Mouse (Mus musculus) ES-E14 (cell line): ENCODE data around the gene Vbp1. TPM values are rescaled to one million over a fixed set of nuclear protein-coding genes. Genes with fewer than 3 reads are reported as not detected.
"Not testable (repeated sequence)": the region's sequence is repeated elsewhere in the genome, so short reads cannot be mapped to it uniquely, and the experiment has no call there.

ENCODE experiments used
- DNase-seq: peaks from one replicate; pipeline ENCODE4 v3.0.0-alpha.2; 2013; ENCODE audit warnings: low read depth, low spot score
- H3K27ac ChIP-seq: 2 replicates; pipeline ENCODE4 v1.5.1; 2012; ENCODE audit warnings: low read depth, mild to moderate bottlenecking, low read length, moderate library complexity, mixed read lengths; ENCODE audit not compliant: poor library complexity, insufficient read depth, severe bottlenecking
- H3K36me3 ChIP-seq: 2 replicates; pipeline ENCODE4 v1.6.1; 2012; ENCODE audit warnings: mild to moderate bottlenecking, low read length, moderate library complexity, mixed read lengths; ENCODE audit not compliant: control insufficient read depth, poor library complexity, insufficient read depth, severe bottlenecking
- H3K4me1 ChIP-seq, 2 experiments: fragments of 150-350 bp in 1 of 2; sonication (generic) in 1 of 2; 2 replicates each; pipeline ENCODE4 v1.6.1; 2012; ENCODE audit warnings: low read length in 2 of 2, mild to moderate bottlenecking in 1 of 2, mixed read lengths in 1 of 2; ENCODE audit not compliant: control insufficient read depth in 2 of 2, insufficient read depth in 2 of 2, poor library complexity in 1 of 2
- H3K4me3 ChIP-seq, 2 experiments: fragments of 150-350 bp in 1 of 2; sonication (generic) in 1 of 2; 2 replicates each; pipeline ENCODE4 v1.5.1; 2012; ENCODE audit warnings: low read length in 2 of 2, low read depth in 1 of 2, mild to moderate bottlenecking in 1 of 2, mixed read lengths in 1 of 2; ENCODE audit not compliant: insufficient read depth in 1 of 2, poor library complexity in 1 of 2, severe bottlenecking in 1 of 2
- H3K9ac ChIP-seq: 2 replicates; pipeline ENCODE4 v1.6.1; 2012; ENCODE audit warnings: low read depth, mild to moderate bottlenecking, low read length, mixed read lengths; ENCODE audit not compliant: poor library complexity, insufficient read depth, severe bottlenecking
- H3K9me3 ChIP-seq: fragments of 150-350 bp; sonication (generic); 2 replicates; pipeline ENCODE4 v1.6.1; 2012; ENCODE audit warnings: low read depth, mild to moderate bottlenecking, low read length; ENCODE audit not compliant: control insufficient read depth, insufficient read depth
- CHD2 ChIP-seq: IDR thresholded peaks from 2 replicates; pipeline ENCODE4 v1.6.1; 2014; ENCODE audit warnings: mild to moderate bottlenecking, low read depth, low read length, inconsistent platforms
- HCFC1 ChIP-seq: IDR thresholded peaks from 2 replicates; pipeline ENCODE4 v1.6.1; 2012; ENCODE audit warnings: low read length, inconsistent platforms, borderline replicate concordance; ENCODE audit not compliant: insufficient read depth
- MAFK ChIP-seq: IDR thresholded peaks from 2 replicates; pipeline ENCODE4 v1.6.1; 2014; ENCODE audit warnings: mild to moderate bottlenecking, low read depth, low read length, inconsistent platforms; ENCODE audit not compliant: insufficient read depth
- ZC3H11A ChIP-seq: IDR thresholded peaks from 2 replicates; pipeline ENCODE4 v1.6.1; 2012; ENCODE audit warnings: low read depth, mild to moderate bottlenecking, inconsistent platforms, low read length, borderline replicate concordance
- ZNF384 ChIP-seq: IDR thresholded peaks from 2 replicates; pipeline ENCODE4 v1.6.1; 2012; ENCODE audit warnings: low read depth, low read length, inconsistent platforms
- in situ Hi-C, 2 experiments: fragments of 600-800 bp; cut with MboI; formaldehyde crosslinking; loops; one replicate each; pipeline ENCODE4 v1.15.1; 2025; ENCODE audit warnings: low sequenced_read_pairs in 2 of 2, inconsistent platforms in 1 of 2; ENCODE audit not compliant: unreplicated experiment in 2 of 2
- total RNA-seq: library from RNA; depleted of rRNA; stranded (reverse); fragments of 300-350 nt; gene quantifications from 2 replicates; pipeline ENCODE4 v1.2.3, GENCODE M21; 2012; rRNA removed

Vbp1 gene
- 53.9 and 85.0 TPM in 2 replicates for total RNA-seq

- peak; percentile 81 for DNase-seq
- H3K9me3 ChIP-seq: no peaks in the 10 kb centered on the region
- peak within 1 kb of the TSS; percentile 77 to 100 for H3K4me3 ChIP-seq
- in situ Hi-C loops: no loop called here
- H3K4me1 ChIP-seq: no peaks in the 10 kb centered on the region
- peak within 1 kb of the TSS; percentile 87 for H3K9ac ChIP-seq
- H3K27ac ChIP-seq: peak within 1 kb of the TSS; percentile 72
- no peak for TF ChIP-seq ZNF384
- 0 out of 2 replicates have a peak, but pooled peaks have one; percentile 53 for TF ChIP-seq CHD2
- TF ChIP-seq MAFK: no peak
- no peak for TF ChIP-seq ZC3H11A
- no peak for TF ChIP-seq HCFC1
- H3K36me3 ChIP-seq: no peaks in the 10 kb centered on the region; the same call in 1 of the 2 replicates
Measured at GRCm38 (mm10) chrX:75514179-75514972, at the start of gene Vbp1. Vbp1 (plus strand) TSS chrX:75514299.

DNA sequence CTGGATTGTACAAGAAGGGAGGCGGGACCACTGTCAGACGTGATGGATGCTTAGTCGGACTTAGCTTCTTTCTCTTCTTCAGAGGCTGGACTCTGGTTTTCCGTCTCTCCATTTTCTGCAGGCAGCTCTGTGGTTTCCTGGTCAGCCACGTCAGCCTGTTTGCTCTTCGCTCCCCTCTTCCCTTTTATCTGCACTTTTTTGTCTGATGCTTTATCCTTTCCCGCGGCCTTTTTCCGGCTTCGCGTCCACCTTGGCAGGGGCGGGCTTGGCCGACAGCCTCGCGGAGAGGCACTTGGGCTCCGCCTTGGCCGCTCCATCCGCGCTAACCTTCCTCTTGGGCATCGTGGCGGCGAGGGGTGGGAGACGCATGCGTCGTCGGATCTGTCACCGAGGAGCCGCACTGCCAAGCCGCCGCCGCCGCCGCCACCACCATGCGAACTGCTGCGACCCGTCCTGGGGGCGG, 38.9 kb upstream of the Vbp1 start:
- H3K9me3 ChIP-seq, H3K36me3 ChIP-seq, H3K4me1 ChIP-seq, in situ Hi-C loops, H3K27ac ChIP-seq: not testable (repeated sequence)
- DNase-seq: peak; percentile 6
- Histone ChIP-seq H3K4me3 (peak overlapping the region; percentile 36 to 53), H3K9ac (peak overlapping the region; percentile 24; the same call in 1 of the 2 replicates)

DNA sequence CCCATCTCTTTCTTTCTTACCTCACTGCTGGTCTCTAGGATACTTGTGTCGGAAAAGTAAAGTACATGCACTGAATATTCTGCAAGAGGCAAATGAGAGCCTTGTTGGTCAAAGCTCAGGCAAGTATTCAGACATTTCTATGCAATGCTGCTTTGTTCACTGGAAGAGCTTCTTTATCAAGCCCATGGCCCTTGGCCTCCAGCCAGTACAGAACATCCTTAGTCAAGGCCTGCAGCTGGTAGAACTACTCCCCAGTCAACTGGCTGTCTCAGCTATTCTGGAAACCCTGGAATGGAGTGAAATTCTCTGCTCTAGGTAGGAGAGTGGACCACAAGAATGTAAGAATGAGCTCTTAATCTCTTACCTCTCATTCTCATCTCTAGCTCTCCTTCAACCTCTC, 24.2 kb upstream of the Vbp1 start:
- no peaks in the 10 kb centered on the region for H3K4me1 ChIP-seq

GRCm38 (mm10) chrX:75513787-75514178, 316 bp upstream of the Vbp1 start:
- in situ Hi-C loops: no loop called here
- Histone ChIP-seq H3K4me3 (peak overlapping the region in 1 of 2 experiments; percentile 100; a peak in 2 of 4 replicates), H3K36me3 (no peaks in the 10 kb centered on the region; the same call in 1 of the 2 replicates), H3K4me1 (no peaks in the 10 kb centered on the region), H3K27ac (no peak overlapping the region), H3K9me3 (no peaks in the 10 kb centered on the region), H3K9ac (no peak overlapping the region)
- TF ChIP-seq CHD2: no peak
- TF ChIP-seq ZC3H11A: no peak
- TF ChIP-seq ZNF384: no peak
- TF ChIP-seq MAFK: no peak
- TF ChIP-seq HCFC1: no peak
- DNase-seq: no peak

More for the DNA sequence above, 24.2 kb upstream of the Vbp1 start:
- in situ Hi-C loops: no loop called here
- H3K9ac ChIP-seq: no peak overlapping the region
- H3K36me3 ChIP-seq: no peaks in the 10 kb centered on the region
- no peak overlapping the region for H3K4me3 ChIP-seq
- no peak for DNase-seq
- TF ChIP-seq MAFK (no peak), CHD2 (no peak), ZC3H11A (no peak), ZNF384 (no peak), HCFC1 (no peak)
- no peaks in the 10 kb centered on the region for H3K9me3 ChIP-seq
- H3K27ac ChIP-seq: no peak overlapping the region
